Mouse (Mus musculus) adrenal gland, postnatal 4 days (tissue): ENCODE measurements at regions not wholly inside any gene's neighbourhood (a gene's known extent, or its start where the extent isn't known, plus 50 kb on each side); places are given as distances from the start of the nearest gene placed in this dataset.

Experiments used
- DNase-seq, 2 experiments: peaks; one replicate each; pipeline ENCODE4 v3.0.0; 2021 to 2022; ENCODE audit warnings: low spot score in 2 of 2, mixed read lengths in 2 of 2

GRCm38 (mm10) chr2:74930702-74931101 is 105.1 kb downstream of the Mtx2 start:
- no peak for DNase-seq

GRCm38 (mm10) chr2:74933190-74933589 is 107.6 kb downstream of the Mtx2 start:
- no peak for DNase-seq

GRCm38 (mm10) chr2:74933771-74934170 is 108.2 kb downstream of the Mtx2 start:
- DNase-seq = no peak

GRCm38 (mm10) chr2:74938711-74939110 is 113.1 kb downstream of the Mtx2 start:
- no peak for DNase-seq

GRCm38 (mm10) chr2:74941966-74942365 is 116.4 kb downstream of the Mtx2 start:
- DNase-seq = no peak

GRCm38 (mm10) chr2:74942611-74943198 is 117.1 kb downstream of the Mtx2 start:
- DNase-seq = no peak

GRCm38 (mm10) chr2:74945185-74945749 is 119.7 kb downstream of the Mtx2 start:
- no peak for DNase-seq

GRCm38 (mm10) chr2:74951401-74952260 is 126.0 kb downstream of the Mtx2 start:
- no peak for DNase-seq

GRCm38 (mm10) chr2:74954101-74954500 is 128.5 kb downstream of the Mtx2 start:
- no peak for DNase-seq

GRCm38 (mm10) chr2:74955281-74956128 is 129.9 kb downstream of the Mtx2 start:
- no peak for DNase-seq

- no peak for DNase-seq
These were observed 130.5 kb downstream of the Mtx2 start for GRCm38 (mm10) chr2:74956129-74956450.

- DNase-seq = no peak
These were observed 131.0 kb downstream of the Mtx2 start for GRCm38 (mm10) chr2:74956556-74956955.

GRCm38 (mm10) chr2:74959936-74960335 is 134.3 kb downstream of the Mtx2 start:
- no peak for DNase-seq

GRCm38 (mm10) chr2:74962416-74962815 is 136.8 kb downstream of the Mtx2 start:
- DNase-seq = no peak

- peak; percentile 58 to 64 for DNase-seq
These were observed 138.8 kb downstream of the Mtx2 start for GRCm38 (mm10) chr2:74964360-74964759.

GRCm38 (mm10) chr2:74964980-74965379 is 139.4 kb downstream of the Mtx2 start:
- DNase-seq = no peak

- no peak for DNase-seq
These were observed 139.9 kb downstream of the Mtx2 start for GRCm38 (mm10) chr2:74965384-74966060.

GRCm38 (mm10) chr2:74970611-74971265 is 145.1 kb downstream of the Mtx2 start:
- no peak for DNase-seq

- DNase-seq = no peak
These were observed 147.8 kb downstream of the Mtx2 start for GRCm38 (mm10) chr2:74973386-74973785.

- DNase-seq = no peak
These were observed 149.2 kb downstream of the Mtx2 start for GRCm38 (mm10) chr2:74974595-74975325.
